ENCODE assay signal across 8 mouse cellular contexts in the genomic region with DNA sequence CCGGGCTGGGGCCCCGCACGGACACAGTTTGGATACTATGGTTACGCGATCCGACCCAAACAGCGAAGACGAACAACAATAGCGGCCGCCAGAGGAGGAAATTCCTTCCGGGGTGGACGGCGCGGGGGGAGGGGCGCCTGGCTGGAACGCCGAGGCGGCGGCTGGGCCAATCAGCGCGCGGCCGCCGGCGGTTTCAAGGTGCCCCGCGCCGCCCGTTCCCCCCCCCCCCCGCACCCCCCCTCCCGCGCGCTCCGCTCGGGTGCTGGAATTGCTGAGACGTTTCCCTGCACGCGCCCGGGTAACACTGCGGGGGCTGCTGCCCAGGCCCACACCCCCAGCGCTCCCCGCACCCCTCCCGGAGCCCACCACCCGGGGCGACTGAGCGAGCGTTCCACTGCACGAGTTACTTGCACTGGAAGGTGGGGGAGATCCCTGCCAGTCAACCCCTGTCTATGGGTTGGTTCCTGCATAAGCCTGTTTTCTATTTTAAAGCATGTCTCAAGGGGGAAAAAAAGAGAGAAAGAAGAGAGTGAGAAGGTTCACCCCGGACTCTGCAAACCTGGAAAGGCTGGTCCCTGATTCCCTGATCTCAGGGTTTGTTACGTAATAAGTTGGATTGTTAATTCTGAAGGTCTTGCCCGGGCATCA. TPM values are rescaled to one million over a fixed set of nuclear protein-coding genes. Genes with fewer than 3 reads are reported as not detected.
DNase-seq lines count a peak whose midpoint lies in the region; ATAC-seq and TF ChIP-seq lines count a peak whose summit lies in the region.

No protein-coding gene starts in this region.

- H3K27me3 ChIP-seq in forebrain, postnatal 0 days (ENCODE audit: insufficient read depth, low read length) = no peaks in the 10 kb centered on the region
- H3K27me3 ChIP-seq in lung, embryonic 16.5 days (ENCODE audit: control insufficient read depth, insufficient read depth, low read depth, low read length) = no peaks in the 10 kb centered on the region

- no peaks in the 10 kb centered on the region for H3K36me3 ChIP-seq in ES-E14 (ENCODE audit: control insufficient read depth, insufficient read depth, low read length, poor library complexity, severe bottlenecking)
- no peaks in the 10 kb centered on the region for H3K36me3 ChIP-seq in forebrain, postnatal 0 days (ENCODE audit: insufficient read depth)
- no peaks in the 10 kb centered on the region for H3K36me3 ChIP-seq in lung, embryonic 16.5 days (ENCODE audit: control insufficient read depth, insufficient read depth, low read length)

- ATAC-seq in forebrain, postnatal 0 days = peak; percentile 67
- ATAC-seq in lung, embryonic 16.5 days (ENCODE audit: low read depth) = peak; percentile 59

- H3K4me2 ChIP-seq in forebrain, postnatal 0 days (ENCODE audit: low read depth) = peak overlapping the region; percentile 95
- peak overlapping the region; percentile 100 for H3K4me2 ChIP-seq in lung, embryonic 16.5 days (ENCODE audit: low read depth, low read length)

- H3K9ac ChIP-seq in ES-E14 (ENCODE audit: insufficient read depth, low read depth, low read length, poor library complexity, severe bottlenecking) = peak overlapping the region; percentile 91
- peak overlapping the region; percentile 63 for H3K9ac ChIP-seq in forebrain, postnatal 0 days
- H3K9ac ChIP-seq in lung, embryonic 16.5 days (ENCODE audit: low read length) = peak overlapping the region; percentile 89

- 5% methylated on average over 32 of the region's 51 CpGs for WGBS in forebrain, postnatal 0 days
- 2% methylated on average over 28 of the region's 51 CpGs for WGBS in lung, embryonic 16.5 days

- H3K27ac ChIP-seq in ES-E14 (ENCODE audit: insufficient read depth, low read depth, low read length, poor library complexity, severe bottlenecking) = peak overlapping the region; percentile 99
- peak overlapping the region; percentile 84 for H3K27ac ChIP-seq in forebrain, postnatal 0 days (ENCODE audit: low read depth, low read length)
- peak overlapping the region; percentile 100 for H3K27ac ChIP-seq in lung, embryonic 16.5 days (ENCODE audit: low read length)

- H3K9me3 ChIP-seq in ES-E14 (ENCODE audit: control insufficient read depth, insufficient read depth, low read depth, low read length) = no peaks in the 10 kb centered on the region
- H3K9me3 ChIP-seq in forebrain, postnatal 0 days (ENCODE audit: low read length) = no peaks in the 10 kb centered on the region
- no peaks in the 10 kb centered on the region for H3K9me3 ChIP-seq in lung, embryonic 16.5 days (ENCODE audit: control insufficient read depth, low read length)

- in situ Hi-C loops in ES-E14 (cut with MboI; ENCODE audit: low sequenced_read_pairs in 2 of 2, unreplicated experiment in 2 of 2) = loop anchor here in 1 of 2 experiments (10.0 kb wide), 1 partner anchor 65 kb away; no protein-coding TSS in a partner anchor

- TF ChIP-seq CTCF in forebrain, postnatal 0 days (IDR thresholded peaks at IDR 0.05; ENCODE audit: low read depth) = 0 out of 2 replicates have a peak, but pooled peaks have one; percentile 2

- H3K4me3 ChIP-seq in ES-E14 (ENCODE audit: insufficient read depth in 1 of 2, low read depth in 1 of 2, low read length in 2 of 2, poor library complexity in 1 of 2, severe bottlenecking in 1 of 2) = peak overlapping the region; percentile 65 to 74
- H3K4me3 ChIP-seq in forebrain, postnatal 0 days (ENCODE audit: low read depth, low read length) = peak overlapping the region; percentile 55
- peak overlapping the region; percentile 67 for H3K4me3 ChIP-seq in lung, embryonic 16.5 days (ENCODE audit: low read length)

- peak; percentile 75 for DNase-seq in ES-E14 (ENCODE audit: low read depth, low spot score)
- peak; percentile 89 for DNase-seq in cerebellum, adult 11 months
- DNase-seq in forebrain, postnatal 0 days = peak; percentile 93
- DNase-seq in heart, postnatal 4 days = peak; percentile 95
- DNase-seq in layer of hippocampus, adult 9-11 months = peak; percentile 87
- DNase-seq in ovary, postnatal 14 days (ENCODE audit: low spot score) = peak; percentile 90
- peak; percentile 87 to 93 for DNase-seq in thymus, postnatal 10 days (ENCODE audit: low spot score in 2 of 2)

- peaks cover 11 to 22% of the 10 kb centered on the region in 2 experiments; a peak in 3 of 4 replicates for H3K4me1 ChIP-seq in ES-E14 (ENCODE audit: control insufficient read depth in 2 of 2, insufficient read depth in 2 of 2, low read length in 2 of 2, poor library complexity in 1 of 2)
- peaks cover 15% of the 10 kb centered on the region for H3K4me1 ChIP-seq in forebrain, postnatal 0 days (ENCODE audit: insufficient read depth)
- H3K4me1 ChIP-seq in lung, embryonic 16.5 days (replicated peaks; ENCODE audit: control insufficient read depth, insufficient read depth, low read length) = peaks cover 42% of the 10 kb centered on the region

TF ChIP-seq in ES-E14, 5 proteins besides CTCF, POLR2A, EP300 and RAD21:
- TF ChIP-seq HCFC1 (IDR thresholded peaks at IDR 0.05; ENCODE audit: borderline replicate concordance, insufficient read depth, low read length) = no peak
- 0 out of 2 replicates have a peak, but pooled peaks have one; percentile 9 for TF ChIP-seq CHD2 (IDR thresholded peaks at IDR 0.05; ENCODE audit: low read depth, low read length)
- no peak for TF ChIP-seq MAFK (IDR thresholded peaks at IDR 0.05; ENCODE audit: insufficient read depth, low read depth, low read length)
- peak; percentile 85 for TF ChIP-seq ZNF384 (IDR thresholded peaks at IDR 0.05; ENCODE audit: low read depth, low read length)
- TF ChIP-seq ZC3H11A (IDR thresholded peaks at IDR 0.05; ENCODE audit: borderline replicate concordance, low read depth, low read length) = no peak

RNA-seq across cellular contexts. Expression of a gene that starts 35.3 kb away (rescaled TPM):
- 2.1 and 2.5 TPM in 2 replicates for total RNA-seq in ES-E14 (2012; rRNA removed)
- 3.4 and 5.5 TPM in 2 replicates for total RNA-seq in forebrain, postnatal 0 days (2014; rRNA removed)
- polyA plus RNA-seq in forebrain, postnatal 0 days (2015; fragmentation: Nextera tagmentation; extraction: Ambion mirVana) = 0.75 and 1.2 TPM in 2 replicates
- total RNA-seq in heart, postnatal 4 days (2021) = 10 to 100 TPM; 12.7 to 13.7 TPM
- polyA plus RNA-seq in lung, embryonic 16.5 days (2015; fragmentation: Nextera tagmentation; extraction: Ambion mirVana) = 2.1 and 2.4 TPM in 2 replicates

Comparison
In these comparisons a context has a peak if more than half of its experiments do, and no peak if none do; other contexts are left out.
1. Peak in every context shown above with its lines: DNase-seq, ATAC-seq, H3K4me3 ChIP-seq and H3K27ac ChIP-seq.